Mouse (Mus musculus) liver, embryonic 11.5 days (tissue): ENCODE data around the gene Tlx2. TPM values are rescaled to one million over a fixed set of nuclear protein-coding genes. Genes with fewer than 3 reads are reported as not detected.
A peak's percentile ranks its signal among the peaks of the same experiment; 100 is the strongest.

Source experiments
- ATAC-seq: fragments of 200-750 bp; cut with Nextera tagmentation; replicated peaks from 2 replicates; pipeline ENCODE4 v1.8.0; 2017; ENCODE audit warnings: moderate number of reproducible peaks, mild to moderate bottlenecking, moderate TSS enrichment, moderate library complexity; ENCODE audit not compliant: low FRiP score
- DNase-seq: peaks from one replicate; pipeline ENCODE4 v3.0.0-alpha.2; 2017; ENCODE audit warnings: low spot score
- H3K27ac ChIP-seq: fragments of 300-500 bp; sonication (generic); 2 replicates; pipeline ENCODE4 v1.5.1; 2014; ENCODE audit warnings: mild to moderate bottlenecking, low read depth, low read length, control low read depth
- H3K27me3 ChIP-seq: fragments of 300-500 bp; sonication (generic); replicated peaks from 2 replicates; pipeline ENCODE4 v1.6.1; 2014; ENCODE audit warnings: low read length, mixed read lengths; ENCODE audit not compliant: control insufficient read depth, insufficient read depth
- H3K36me3 ChIP-seq: fragments of 300-500 bp; sonication (generic); 2 replicates; pipeline ENCODE4 v1.6.1; 2014; ENCODE audit warnings: mild to moderate bottlenecking, low read length, moderate library complexity, mixed read lengths; ENCODE audit not compliant: control insufficient read depth, insufficient read depth
- H3K4me1 ChIP-seq: fragments of 300-500 bp; sonication (generic); replicated peaks from 2 replicates; pipeline ENCODE4 v1.6.1; 2014; ENCODE audit warnings: low read length, mixed read lengths; ENCODE audit not compliant: control insufficient read depth, insufficient read depth
- H3K4me2 ChIP-seq: fragments of 300-500 bp; sonication (generic); 2 replicates; pipeline ENCODE4 v1.6.1; 2014; ENCODE audit warnings: mild to moderate bottlenecking, control low read depth, moderate library complexity
- H3K4me3 ChIP-seq: fragments of 300-500 bp; sonication (generic); 2 replicates; pipeline ENCODE4 v1.5.1; 2014; ENCODE audit warnings: low read depth, low read length, control low read depth
- H3K9ac ChIP-seq: fragments of 300-500 bp; sonication (generic); 2 replicates; pipeline ENCODE4 v1.6.1; 2014; ENCODE audit warnings: low read depth, low read length, control low read depth
- H3K9me3 ChIP-seq: fragments of 300-500 bp; sonication (generic); 2 replicates; pipeline ENCODE4 v1.6.1; 2016; ENCODE audit warnings: low read length, inconsistent platforms, mixed read lengths; ENCODE audit not compliant: control insufficient read depth
- WGBS: fragments of 180-500 bp; shearing (Covaris S2); extraction: QIAGEN DNeasy Blood & Tissue Kit; methylation state at CpG from one replicate; pipeline ENCODE4 v1.1.7; 2014; 5-methylcytosine and 5-hydroxymethylcytosine counted together
- polyA plus RNA-seq: library from polyadenylated mRNA; unstranded; fragments of >200 nt; fragmentation: Nextera tagmentation; extraction: Ambion mirVana; gene quantifications from 2 replicates; pipeline ENCODE4 v1.2.1, GENCODE M21; 2014

The Tlx2 gene
- polyA plus RNA-seq, 1 experiment from 2014 or later, result 0.30 TPM

DNA sequence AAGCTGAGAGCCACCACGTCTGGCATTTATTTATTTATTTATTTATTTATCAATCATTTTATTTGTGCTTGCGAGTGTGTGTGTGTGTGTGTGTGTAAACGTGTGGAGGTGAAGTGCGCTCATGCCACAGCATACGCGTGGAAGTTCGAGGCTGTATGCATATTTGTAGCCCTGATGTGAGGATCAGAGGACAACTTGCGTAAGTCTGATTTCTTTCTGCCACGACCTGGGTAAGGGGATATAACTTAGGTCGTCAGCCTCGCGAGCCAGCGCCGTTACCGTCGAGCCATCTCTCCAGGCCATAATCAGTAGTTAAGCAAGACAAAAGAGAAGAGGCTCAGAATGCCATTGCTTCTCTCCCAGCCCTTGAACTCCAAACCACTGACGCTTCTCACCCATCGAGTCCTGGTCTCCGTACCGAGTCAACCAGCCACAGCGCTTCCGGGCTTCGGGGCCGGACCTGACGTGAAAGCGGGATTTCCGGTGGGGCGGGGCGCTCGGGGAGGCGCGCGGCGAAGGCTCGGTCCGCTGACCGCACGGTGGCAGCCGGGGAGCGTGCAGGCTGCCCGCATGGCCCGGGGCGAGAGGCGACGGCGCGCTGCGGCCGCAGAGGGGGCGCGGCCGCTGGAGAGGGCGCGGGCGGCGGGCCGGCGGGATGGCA, 45.0 kb upstream of the Tlx2 start, which contains the start of gene Mogs:
Gene Mogs, plus strand, starts transcription at position 486 of the 661 bp plus-strand sequence.
- under 1% methylated on average over 53 of the region's 58 CpGs for WGBS
- H3K27me3 ChIP-seq, result no peaks in the 10 kb centered on the region
- H3K9me3 ChIP-seq, result no peaks in the 10 kb centered on the region
- peak within 1 kb of the TSS; percentile 97 for H3K4me2 ChIP-seq
- peak within 1 kb of the TSS; percentile 90 for H3K27ac ChIP-seq
- ATAC-seq (peak; percentile 86), DNase-seq (peak; percentile 96)
- peaks cover 45% of the 10 kb centered on the region for H3K4me1 ChIP-seq
- peak within 1 kb of the TSS; percentile 96 for H3K9ac ChIP-seq
- peaks cover 19% of the 10 kb centered on the region; the same call in 1 of the 2 replicates for H3K36me3 ChIP-seq
- peak within 1 kb of the TSS; percentile 85 for H3K4me3 ChIP-seq

DNA sequence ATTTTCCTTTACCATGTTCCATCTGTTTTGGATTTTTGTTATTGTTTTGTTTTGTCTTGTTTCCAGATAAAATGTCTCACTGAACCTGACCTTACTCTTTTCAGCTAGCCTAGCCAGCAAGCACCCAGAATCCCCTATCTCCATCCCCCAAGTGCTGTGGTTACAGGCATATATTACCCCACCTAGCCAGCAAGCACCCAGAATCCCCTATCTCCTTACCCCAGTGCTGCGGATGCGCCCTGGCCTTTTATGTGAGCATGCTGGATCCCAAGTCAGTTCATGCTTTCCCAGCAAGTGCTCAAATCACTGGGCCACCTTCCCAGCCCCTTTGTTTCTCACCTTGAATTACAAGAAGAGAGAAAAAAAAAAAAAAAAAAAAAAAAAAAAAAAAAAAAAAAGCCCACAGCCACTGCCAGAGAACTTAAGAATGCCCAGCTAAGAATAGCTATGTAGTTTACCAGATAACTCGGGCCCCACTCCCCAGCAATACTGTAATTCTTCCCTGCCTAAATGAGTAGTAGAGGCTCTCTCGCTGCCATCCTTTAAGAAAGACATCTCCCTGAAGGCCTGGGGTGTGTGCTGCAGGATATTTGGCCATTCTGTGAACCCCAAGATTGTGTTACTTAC, 41.5 kb upstream of the Tlx2 start:
- no peak for ATAC-seq
- no peak overlapping the region for H3K4me2 ChIP-seq
- no peak overlapping the region for H3K4me3 ChIP-seq
- H3K27me3 ChIP-seq, result no peaks in the 10 kb centered on the region
- no peaks in the 10 kb centered on the region for H3K36me3 ChIP-seq
- no peak overlapping the region for H3K9ac ChIP-seq
- no peaks in the 10 kb centered on the region for H3K9me3 ChIP-seq
- H3K27ac ChIP-seq, result peak overlapping the region; percentile 11; the same call in 1 of the 2 replicates
- WGBS, result 70% methylated on average over 4 of the region's 4 CpGs
- H3K4me1 ChIP-seq, result peaks cover 45% of the 10 kb centered on the region
- DNase-seq, result no peak

GRCm38 (mm10) chr6:83108762-83109668, 38.9 kb upstream of the Tlx2 start, which contains the start of gene Mrpl53:
Gene Mrpl53 (plus strand): TSS chr6:83109040.
- Histone ChIP-seq H3K27me3 (no peaks in the 10 kb centered on the region), H3K9ac (peak within 1 kb of the TSS; percentile 87), H3K9me3 (no peaks in the 10 kb centered on the region), H3K4me3 (peak within 1 kb of the TSS; percentile 92), H3K4me1 (peaks cover 31% of the 10 kb centered on the region), H3K36me3 (peaks cover 2% of the 10 kb centered on the region; the same call in 1 of the 2 replicates), H3K4me2 (peak within 1 kb of the TSS; percentile 94), H3K27ac (peak within 1 kb of the TSS; percentile 96)
- peak; percentile 83 for DNase-seq
- WGBS, result under 1% methylated on average over 76 of the region's 76 CpGs
- ATAC-seq, result peak; percentile 83

- H3K4me3 ChIP-seq, result peak overlapping the region; percentile 92
- DNase-seq, result peak; percentile 81
- peak overlapping the region; percentile 94 for H3K4me2 ChIP-seq
- ATAC-seq, result peak; percentile 53
- peaks cover 2% of the 10 kb centered on the region; the same call in 1 of the 2 replicates for H3K36me3 ChIP-seq
- peak overlapping the region; percentile 96; the same call in 1 of the 2 replicates for H3K27ac ChIP-seq
- no peaks in the 10 kb centered on the region for H3K9me3 ChIP-seq
- H3K4me1 ChIP-seq, result peaks cover 35% of the 10 kb centered on the region
- H3K27me3 ChIP-seq, result no peaks in the 10 kb centered on the region
- 41% methylated on average over 13 of the region's 13 CpGs for WGBS
- H3K9ac ChIP-seq, result peak overlapping the region; percentile 87
Observed at GRCm38 (mm10) chr6:83107566-83108400, 37.7 kb upstream of the Tlx2 start.

- no peak overlapping the region for H3K4me3 ChIP-seq
- no peaks in the 10 kb centered on the region for H3K9me3 ChIP-seq
- H3K36me3 ChIP-seq, result peaks cover 2% of the 10 kb centered on the region; the same call in 1 of the 2 replicates
- 84% methylated on average over 4 of the region's 4 CpGs for WGBS
- H3K27ac ChIP-seq, result no peak overlapping the region
- H3K27me3 ChIP-seq, result no peaks in the 10 kb centered on the region; the same call in 1 of the 2 replicates
- DNase-seq, result no peak
- H3K4me2 ChIP-seq, result no peak overlapping the region
- H3K4me1 ChIP-seq, result peaks cover 33% of the 10 kb centered on the region
- no peak for ATAC-seq
- no peak overlapping the region for H3K9ac ChIP-seq
Observed at GRCm38 (mm10) chr6:83104158-83104557, 34.1 kb upstream of the Tlx2 start.

- H3K27ac ChIP-seq, result peak overlapping the region; percentile 34; the same call in 1 of the 2 replicates
- H3K4me3 ChIP-seq, result peak overlapping the region; percentile 87
- no peaks in the 10 kb centered on the region for H3K9me3 ChIP-seq
- peaks cover 32% of the 10 kb centered on the region for H3K4me1 ChIP-seq
- peak overlapping the region; percentile 100 for H3K4me2 ChIP-seq
- H3K27me3 ChIP-seq, result no peaks in the 10 kb centered on the region; the same call in 1 of the 2 replicates
- ATAC-seq, result no peak
- WGBS, result 50% methylated on average over 11 of the region's 11 CpGs
- peak overlapping the region; percentile 95 for H3K9ac ChIP-seq
- no peak for DNase-seq
- H3K36me3 ChIP-seq, result peaks cover 2% of the 10 kb centered on the region; the same call in 1 of the 2 replicates
Observed at GRCm38 (mm10) chr6:83103130-83103650, 33.1 kb upstream of the Tlx2 start.

- peak; percentile 77 for ATAC-seq
- Histone ChIP-seq H3K36me3 (peaks cover 2% of the 10 kb centered on the region; the same call in 1 of the 2 replicates), H3K4me2 (peak overlapping the region; percentile 100), H3K9ac (peak overlapping the region; percentile 95), H3K27me3 (no peaks in the 10 kb centered on the region; the same call in none of the 2 replicates), H3K4me1 (peaks cover 23% of the 10 kb centered on the region), H3K9me3 (no peaks in the 10 kb centered on the region), H3K4me3 (peak overlapping the region; percentile 87), H3K27ac (peak overlapping the region; percentile 87)
- WGBS, result under 1% methylated on average over 74 of the region's 74 CpGs
- DNase-seq, result peak; percentile 77
Observed at GRCm38 (mm10) chr6:83101688-83102556, 31.8 kb upstream of the Tlx2 start.
